Mouse (Mus musculus) lung, postnatal 10 days (tissue): ENCODE measurements at regions not wholly inside any gene's neighbourhood (a gene's known extent, or its start where the extent isn't known, plus 50 kb on each side); places are given as distances from the start of the nearest gene placed in this dataset.
A peak's percentile ranks its signal among the peaks of the same experiment; 100 is the strongest.

Experiments used
- DNase-seq: peaks from one replicate; pipeline ENCODE4 v3.0.0; 2021

DNA sequence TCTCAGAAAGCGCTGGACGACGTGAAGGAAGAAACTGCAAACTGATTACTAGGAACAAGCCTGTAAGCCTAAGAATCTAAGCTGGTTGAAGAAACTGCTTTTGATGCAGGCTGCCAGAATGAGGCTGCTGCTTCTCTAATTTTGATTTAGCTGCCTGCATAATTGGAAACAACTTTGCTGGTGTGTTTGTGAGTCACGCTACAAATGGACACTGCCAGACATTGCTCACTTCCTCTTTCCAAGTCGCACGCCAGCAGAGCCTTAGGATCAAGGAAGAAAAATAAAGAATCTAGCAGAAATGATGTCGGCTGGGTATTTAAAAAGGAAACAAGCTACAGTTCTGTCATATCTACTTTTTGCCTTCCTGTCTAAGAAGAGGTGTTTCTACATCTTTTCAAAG, 81.0 kb downstream of the A730046J19Rik start:
- peak; percentile 1 for DNase-seq

GRCm38 (mm10) chrX:144265934-144266333, 51.7 kb upstream of the Alg13 start:
- no peak for DNase-seq
